Mouse (Mus musculus): ENCODE measurements around the gene Elf5. TPM values are rescaled to one million over a fixed set of nuclear protein-coding genes. Genes with fewer than 3 reads are reported as not detected.
A peak's percentile ranks its signal among the peaks of the same experiment; 100 is the strongest.

Gene Elf5
- polyA plus RNA-seq, 1 experiment from 2014 or later = 1.5 TPM

DNA sequence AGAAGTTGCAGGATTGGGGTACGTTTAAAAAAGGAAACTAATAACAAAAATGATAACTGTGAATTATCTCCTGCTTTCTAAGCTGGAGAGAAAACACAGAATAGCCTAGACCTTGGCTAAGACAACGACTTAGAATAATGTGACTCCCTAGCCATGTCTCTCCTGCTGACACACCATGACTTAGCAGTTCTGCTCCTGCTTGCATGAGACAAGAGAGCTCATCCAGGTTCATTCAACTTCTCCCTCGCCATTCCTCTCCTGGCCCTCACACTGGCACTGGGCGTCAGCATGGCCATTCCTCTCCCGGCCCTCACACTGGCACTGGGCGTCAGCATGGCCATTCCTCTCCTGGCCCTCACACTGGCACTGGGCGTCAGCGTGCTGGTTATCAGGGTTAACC lies 68.8 kb downstream of the Elf5 start:
- Histone ChIP-seq H3K27ac (no peak overlapping the region), H3K4me1 (peaks cover 23% of the 10 kb centered on the region), H3K9ac (no peak overlapping the region), H3K27me3 (no peaks in the 10 kb centered on the region), H3K4me3 (replicated peaks) (no peak overlapping the region), H3K9me3 (replicated peaks) (no peaks in the 10 kb centered on the region), H3K36me3 (peaks cover 7% of the 10 kb centered on the region), H3K4me2 (no peak overlapping the region)
- no peak for ATAC-seq (replicated peaks; ENCODE audit: low FRiP score)
- WGBS = 89% methylated on average over 8 of the region's 8 CpGs

- Histone ChIP-seq H3K9me3 (replicated peaks) (no peaks in the 10 kb centered on the region), H3K4me3 (replicated peaks) (no peak overlapping the region), H3K27me3 (no peaks in the 10 kb centered on the region), H3K27ac (no peak overlapping the region), H3K9ac (no peak overlapping the region), H3K36me3 (peaks cover under 1% of the 10 kb centered on the region; the same call in 1 of the 2 replicates), H3K4me2 (no peak overlapping the region), H3K4me1 (peaks cover 26% of the 10 kb centered on the region)
- 96% methylated on average over 4 of the region's 4 CpGs for WGBS
- ATAC-seq (replicated peaks; ENCODE audit: low FRiP score) = no peak
Observed at GRCm38 (mm10) chr2:103480871-103481270, 69.4 kb downstream of the Elf5 start.

GRCm38 (mm10) chr2:103481314-103482231 lies 70.1 kb downstream of the Elf5 start:
- H3K27me3 ChIP-seq = no peaks in the 10 kb centered on the region
- no peak overlapping the region for H3K9ac ChIP-seq
- peaks cover 26% of the 10 kb centered on the region for H3K4me1 ChIP-seq
- H3K36me3 ChIP-seq = no peaks in the 10 kb centered on the region
- H3K9me3 ChIP-seq (replicated peaks) = no peaks in the 10 kb centered on the region
- WGBS = 54% methylated on average over 11 of the region's 11 CpGs
- H3K27ac ChIP-seq = no peak overlapping the region
- ATAC-seq (replicated peaks; ENCODE audit: low FRiP score) = no peak
- H3K4me2 ChIP-seq = no peak overlapping the region
- H3K4me3 ChIP-seq (replicated peaks) = no peak overlapping the region

GRCm38 (mm10) chr2:103483289-103483985 lies 71.9 kb downstream of the Elf5 start:
- H3K9me3 ChIP-seq (replicated peaks) = no peaks in the 10 kb centered on the region
- H3K4me3 ChIP-seq (replicated peaks) = peak overlapping the region; percentile 82
- peak overlapping the region; percentile 86; the same call in 1 of the 2 replicates for H3K9ac ChIP-seq
- no peak for ATAC-seq (replicated peaks; ENCODE audit: low FRiP score)
- no peaks in the 10 kb centered on the region for H3K27me3 ChIP-seq
- H3K27ac ChIP-seq = no peak overlapping the region
- H3K4me1 ChIP-seq = peaks cover 26% of the 10 kb centered on the region
- H3K4me2 ChIP-seq = peak overlapping the region; percentile 75
- 81% methylated on average over 7 of the region's 7 CpGs for WGBS
- no peaks in the 10 kb centered on the region for H3K36me3 ChIP-seq

DNA sequence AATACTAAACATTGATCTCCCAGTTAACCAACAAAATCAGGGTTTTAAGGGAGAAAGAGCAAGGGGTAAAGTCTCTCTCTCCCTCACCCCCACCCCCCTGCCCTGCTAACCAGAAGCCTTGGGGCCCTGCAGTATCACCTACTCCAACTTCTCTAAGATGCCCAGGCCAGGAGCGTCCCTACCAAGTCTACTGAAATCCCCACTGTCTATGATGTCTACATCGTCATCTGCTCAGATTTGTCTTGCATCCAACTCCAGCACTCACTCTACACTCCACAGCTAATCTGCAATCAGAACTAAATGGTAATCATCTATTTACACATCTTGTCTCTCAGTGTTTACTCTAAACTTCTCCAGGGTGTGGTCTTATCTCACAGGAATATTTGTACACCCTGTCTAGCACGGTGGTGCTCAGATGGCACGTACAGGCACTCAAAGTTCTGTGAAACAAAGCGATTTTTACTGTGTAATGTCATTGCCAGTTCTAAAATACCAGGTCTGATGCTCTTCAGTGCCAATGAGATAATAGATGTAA lies 72.6 kb downstream of the Elf5 start:
- no peak for ATAC-seq (replicated peaks; ENCODE audit: low FRiP score)
- H3K27me3 ChIP-seq = no peaks in the 10 kb centered on the region
- WGBS = 33% methylated on average over 5 of the region's 5 CpGs
- H3K9me3 ChIP-seq (replicated peaks) = no peaks in the 10 kb centered on the region
- H3K4me2 ChIP-seq = peak overlapping the region; percentile 75
- peak overlapping the region; percentile 96 for H3K27ac ChIP-seq
- H3K9ac ChIP-seq = peak overlapping the region; percentile 86
- H3K4me3 ChIP-seq (replicated peaks) = peak overlapping the region; percentile 82
- peaks cover 26% of the 10 kb centered on the region for H3K4me1 ChIP-seq
- H3K36me3 ChIP-seq = no peaks in the 10 kb centered on the region

DNA sequence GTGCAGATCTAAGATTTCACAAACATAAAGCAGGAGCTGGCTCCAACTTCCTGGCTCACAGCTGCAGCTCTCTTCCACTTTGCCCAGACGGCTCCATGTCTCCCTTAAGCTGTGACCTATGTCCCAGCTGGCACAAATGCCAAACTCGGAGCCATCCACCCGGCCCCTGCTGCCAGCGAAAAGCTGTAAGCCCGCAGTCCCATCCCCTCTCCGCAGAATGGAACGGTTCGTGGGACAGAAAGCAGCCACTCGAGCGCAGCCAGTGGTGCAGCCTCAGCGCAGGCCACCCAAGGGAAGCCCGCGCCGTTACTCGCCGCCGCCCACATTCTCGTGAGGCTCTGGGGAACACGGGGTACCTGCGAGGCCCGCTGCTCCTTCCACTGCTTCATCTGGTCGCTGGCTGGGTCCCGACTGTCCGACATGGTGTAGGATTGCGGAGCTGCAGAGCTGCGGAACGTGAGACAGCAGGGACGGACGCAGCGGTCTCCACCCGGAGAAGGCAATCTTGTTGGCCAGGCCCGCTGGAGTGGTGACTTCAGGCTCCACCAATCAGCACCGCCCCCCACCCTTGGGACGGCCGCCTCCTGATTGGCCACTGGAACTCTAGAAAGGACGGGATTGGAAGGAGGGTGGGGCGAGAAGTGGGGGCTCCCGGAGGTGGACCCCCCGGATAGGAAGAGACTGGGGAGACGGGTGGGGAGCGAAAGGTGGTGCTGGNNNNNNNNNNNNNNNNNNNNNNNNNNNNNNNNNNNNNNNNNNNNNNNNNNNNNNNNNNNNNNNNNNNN lies 73.3 kb downstream of the Elf5 start, which contains the start of gene Cat:
Cat (minus strand) TSS at position 544 of the 785 bp plus-strand sequence.
- peak within 1 kb of the TSS; percentile 75 for H3K4me2 ChIP-seq
- peak within 1 kb of the TSS; percentile 96 for H3K27ac ChIP-seq
- peak within 1 kb of the TSS; percentile 82 for H3K4me3 ChIP-seq (replicated peaks)
- no peaks in the 10 kb centered on the region for H3K9me3 ChIP-seq (replicated peaks)
- no peaks in the 10 kb centered on the region for H3K36me3 ChIP-seq
- H3K9ac ChIP-seq = peak within 1 kb of the TSS; percentile 86
- ATAC-seq (replicated peaks; ENCODE audit: low FRiP score) = peak; percentile 99
- peaks cover 30% of the 10 kb centered on the region for H3K4me1 ChIP-seq
- under 1% methylated on average over 41 of the region's 41 CpGs for WGBS
- H3K27me3 ChIP-seq = no peaks in the 10 kb centered on the region

DNA sequence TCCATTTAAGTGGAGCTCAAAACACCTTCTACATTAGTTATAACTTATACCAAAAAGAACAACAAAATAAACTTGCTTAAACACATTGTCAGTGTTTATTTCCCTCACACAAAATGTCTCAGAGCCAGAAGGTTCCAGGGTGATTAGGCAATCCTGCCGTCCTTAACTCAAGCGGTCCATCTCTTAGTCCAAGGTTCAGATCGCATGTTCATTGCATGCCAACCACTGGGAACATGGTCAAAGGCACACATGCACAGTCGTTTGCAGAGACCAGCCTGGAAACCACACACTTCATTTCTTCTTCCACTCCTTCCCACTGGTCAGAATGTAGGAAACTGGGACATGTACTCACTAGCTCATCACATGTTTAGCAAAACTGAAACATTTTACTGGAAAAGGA lies 81.0 kb downstream of the Elf5 start:
- WGBS = 83% methylated on average over 4 of the region's 4 CpGs
- no peak overlapping the region for H3K9ac ChIP-seq
- H3K27ac ChIP-seq = no peak overlapping the region
- H3K4me1 ChIP-seq = peaks cover 10% of the 10 kb centered on the region; the same call in 1 of the 2 replicates
- no peak overlapping the region for H3K4me2 ChIP-seq
- no peaks in the 10 kb centered on the region for H3K27me3 ChIP-seq
- no peaks in the 10 kb centered on the region for H3K36me3 ChIP-seq
- no peak overlapping the region for H3K4me3 ChIP-seq (replicated peaks)
- H3K9me3 ChIP-seq (replicated peaks) = no peaks in the 10 kb centered on the region
- ATAC-seq (replicated peaks; ENCODE audit: low FRiP score) = no peak

GRCm38 (mm10) chr2:103493827-103494226 lies 82.3 kb downstream of the Elf5 start:
- Histone ChIP-seq H3K9ac (no peak overlapping the region), H3K4me1 (peaks cover 10% of the 10 kb centered on the region; the same call in 1 of the 2 replicates), H3K27me3 (no peaks in the 10 kb centered on the region), H3K4me2 (no peak overlapping the region), H3K27ac (no peak overlapping the region), H3K4me3 (replicated peaks) (no peak overlapping the region), H3K36me3 (no peaks in the 10 kb centered on the region), H3K9me3 (replicated peaks) (no peaks in the 10 kb centered on the region)
- ATAC-seq (replicated peaks; ENCODE audit: low FRiP score) = no peak
- 74% methylated on average over 4 of the region's 4 CpGs for WGBS

- WGBS = 85% methylated on average over 6 of the region's 6 CpGs
- no peak overlapping the region for H3K4me3 ChIP-seq (replicated peaks)
- H3K36me3 ChIP-seq = no peaks in the 10 kb centered on the region
- no peaks in the 10 kb centered on the region for H3K9me3 ChIP-seq (replicated peaks)
- H3K9ac ChIP-seq = no peak overlapping the region
- peaks cover 5% of the 10 kb centered on the region; the same call in 1 of the 2 replicates for H3K4me1 ChIP-seq
- no peak overlapping the region for H3K4me2 ChIP-seq
- ATAC-seq (replicated peaks; ENCODE audit: low FRiP score) = no peak
- no peak overlapping the region for H3K27ac ChIP-seq
- no peaks in the 10 kb centered on the region for H3K27me3 ChIP-seq
Observed at GRCm38 (mm10) chr2:103495633-103496418, 84.3 kb downstream of the Elf5 start.

Measured in kidney, embryonic 15.5 days (tissue).